Comparison of ENCODE assay signal across 11 mouse cellular contexts in the genomic region with DNA sequence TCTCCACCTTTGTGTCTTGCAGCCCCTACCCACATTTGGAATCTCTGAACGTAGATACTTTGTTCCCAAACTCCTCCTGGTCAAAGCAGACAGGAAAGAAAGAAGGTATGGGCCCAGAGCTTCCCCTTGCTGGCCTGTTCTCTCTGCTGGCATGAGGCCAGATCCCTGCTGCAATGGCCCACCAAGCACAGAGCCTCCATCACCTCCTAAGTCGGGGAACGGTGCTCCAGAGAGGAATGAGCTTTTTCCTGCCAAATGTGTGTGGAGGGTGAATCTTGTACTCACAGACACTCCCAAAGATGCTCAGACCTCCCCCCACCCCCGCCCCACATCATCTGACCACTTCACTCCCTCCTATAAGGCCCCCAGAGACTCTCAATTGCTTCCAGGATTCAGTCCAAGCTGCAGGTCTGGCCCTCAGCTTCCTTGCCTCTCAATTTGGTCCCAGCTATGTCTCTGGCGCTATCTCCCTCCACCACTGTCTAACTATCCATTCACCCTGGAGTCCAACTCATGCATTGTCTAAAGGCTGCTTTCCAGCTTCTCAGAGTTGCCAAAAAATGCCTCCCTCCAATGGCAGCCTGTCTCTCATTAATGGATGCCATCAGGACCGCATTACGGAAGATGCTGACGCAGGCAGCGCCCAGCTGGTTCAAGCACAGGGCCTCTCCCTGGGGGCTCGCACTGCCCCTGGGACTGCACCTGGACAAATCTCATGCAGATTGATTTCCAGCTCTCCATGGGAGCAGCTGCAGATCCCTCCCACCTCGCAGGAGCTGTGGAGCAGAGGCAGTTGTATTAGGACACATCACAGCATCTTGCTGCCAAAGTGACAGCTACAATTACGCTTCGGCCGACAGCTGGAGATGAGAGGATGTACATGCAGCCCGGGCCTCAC. TPM values are rescaled to one million over a fixed set of nuclear protein-coding genes. Genes with fewer than 3 reads are reported as not detected.
DNase-seq lines count a peak whose midpoint lies in the region; ATAC-seq and TF ChIP-seq lines count a peak whose summit lies in the region.
"Had no signal": no experiment of that assay in that cellular context is flagged by ENCODE, and none has a peak within 500 bp of the region (broad histone marks: within the 10 kb centered on the region; RNA-seq: fewer than 3 reads in every experiment).

No protein-coding gene starts in this region.

- no peak for TF ChIP-seq POLR2A in heart, adult 2 months (IDR thresholded peaks at IDR 0.05; ENCODE audit: insufficient read depth, low read depth, low read length)

- TF ChIP-seq CTCF in heart, adult 2 months (IDR thresholded peaks at IDR 0.05) = no peak

- H3K27me3 ChIP-seq in limb, embryonic 11.5 days (ENCODE audit: control insufficient read depth, insufficient read depth, low read length) = no peaks in the 10 kb centered on the region
- 0 out of 2 replicates have a peak, but pooled peaks cover 7% of the 10 kb centered on the region for H3K27me3 ChIP-seq in limb, embryonic 10.5 days (ENCODE audit: low read depth, poor library complexity, severe bottlenecking)
- H3K27me3 ChIP-seq in embryonic facial prominence, embryonic 14.5 days (replicated peaks; ENCODE audit: control insufficient read depth, insufficient read depth, low read length) = no peaks in the 10 kb centered on the region
- 0 out of 2 replicates have a peak, but pooled peaks cover 2% of the 10 kb centered on the region for H3K27me3 ChIP-seq in hindbrain, embryonic 15.5 days
- H3K27me3 ChIP-seq in heart, adult 2 months (ENCODE audit: control insufficient read depth, insufficient read depth, low read length) = no peaks in the 10 kb centered on the region
- H3K27me3 ChIP-seq in kidney, embryonic 14.5 days (ENCODE audit: control insufficient read depth, insufficient read depth, low read length) = no peaks in the 10 kb centered on the region
- H3K27me3 ChIP-seq: intestine, embryonic 15.5 days; neural tube, embryonic 12.5 days had no signal

- ATAC-seq in limb, embryonic 11.5 days (ENCODE audit: insufficient number of reproducible peaks, low FRiP score, low TSS enrichment, low read depth) = no peak
- ATAC-seq in embryonic facial prominence, embryonic 14.5 days (ENCODE audit: low read depth) = peak; percentile 85
- peak; percentile 43; the same call in 1 of the 2 replicates for ATAC-seq in hindbrain, embryonic 15.5 days (ENCODE audit: low FRiP score, low read depth)
- no peak for ATAC-seq in kidney, embryonic 14.5 days (ENCODE audit: low FRiP score, low TSS enrichment)
- ATAC-seq: intestine, embryonic 15.5 days had no signal

- H3K9me3 ChIP-seq in limb, embryonic 11.5 days (ENCODE audit: control insufficient read depth, low read length) = no peaks in the 10 kb centered on the region
- H3K9me3 ChIP-seq in limb, embryonic 10.5 days (replicated peaks) = no peaks in the 10 kb centered on the region
- H3K9me3 ChIP-seq in embryonic facial prominence, embryonic 14.5 days (ENCODE audit: control insufficient read depth, low read length) = no peaks in the 10 kb centered on the region
- H3K9me3 ChIP-seq in hindbrain, embryonic 15.5 days = no peaks in the 10 kb centered on the region
- H3K9me3 ChIP-seq in kidney, embryonic 14.5 days (ENCODE audit: control insufficient read depth, low read length) = no peaks in the 10 kb centered on the region
- H3K9me3 ChIP-seq: intestine, embryonic 15.5 days; neural tube, embryonic 12.5 days had no signal

- H3K27ac ChIP-seq in limb, embryonic 11.5 days (replicated peaks; ENCODE audit: low read depth, low read length) = no peak overlapping the region
- no peak overlapping the region for H3K27ac ChIP-seq in limb, embryonic 10.5 days
- H3K27ac ChIP-seq in embryonic facial prominence, embryonic 14.5 days (replicated peaks; ENCODE audit: low read depth, low read length) = peak overlapping the region; percentile 65
- peak overlapping the region; percentile 70 for H3K27ac ChIP-seq in hindbrain, embryonic 15.5 days (replicated peaks)
- no peak overlapping the region for H3K27ac ChIP-seq in heart, adult 2 months
- no peak overlapping the region for H3K27ac ChIP-seq in kidney, embryonic 14.5 days (ENCODE audit: low read depth, low read length)
- H3K27ac ChIP-seq: intestine, embryonic 15.5 days; liver, embryonic 14.5 days; neural tube, embryonic 12.5 days had no signal

- H3K36me3 ChIP-seq in limb, embryonic 11.5 days (ENCODE audit: control insufficient read depth, insufficient read depth, low read length) = no peaks in the 10 kb centered on the region
- H3K36me3 ChIP-seq in limb, embryonic 10.5 days = no peaks in the 10 kb centered on the region
- H3K36me3 ChIP-seq in embryonic facial prominence, embryonic 14.5 days (ENCODE audit: control insufficient read depth, insufficient read depth, low read length) = no peaks in the 10 kb centered on the region
- H3K36me3 ChIP-seq in hindbrain, embryonic 15.5 days = no peaks in the 10 kb centered on the region
- no peaks in the 10 kb centered on the region for H3K36me3 ChIP-seq in heart, adult 2 months (ENCODE audit: control insufficient read depth, insufficient read depth, low read length)
- H3K36me3 ChIP-seq in kidney, embryonic 14.5 days (ENCODE audit: control insufficient read depth, insufficient read depth, low read length) = no peaks in the 10 kb centered on the region
- H3K36me3 ChIP-seq: intestine, embryonic 15.5 days; neural tube, embryonic 12.5 days had no signal

- peak; percentile 29 for DNase-seq in limb, embryonic 11.5 days (ENCODE audit: low spot score)
- DNase-seq in limb, embryonic 10.5 days (ENCODE audit: low spot score) = no peak
- DNase-seq in embryonic facial prominence, embryonic 14.5 days (ENCODE audit: low spot score) = peak; percentile 78
- peak; percentile 6 for DNase-seq in right cerebral cortex, postnatal 4 days
- no peak for DNase-seq in heart, adult 2 months
- DNase-seq in layer of hippocampus, postnatal 25 days (ENCODE audit: extremely low spot score in 1 of 2, low spot score in 1 of 2) = no peak

- peaks cover 5% of the 10 kb centered on the region; the same call in 1 of the 2 replicates for H3K4me1 ChIP-seq in limb, embryonic 11.5 days (ENCODE audit: control insufficient read depth, insufficient read depth, low read length)
- H3K4me1 ChIP-seq in limb, embryonic 10.5 days = peaks cover 26% of the 10 kb centered on the region
- peaks cover 8% of the 10 kb centered on the region for H3K4me1 ChIP-seq in embryonic facial prominence, embryonic 14.5 days (ENCODE audit: control insufficient read depth, insufficient read depth, low read length)
- H3K4me1 ChIP-seq in hindbrain, embryonic 15.5 days (replicated peaks) = peaks cover 25% of the 10 kb centered on the region
- peaks cover 10% of the 10 kb centered on the region for H3K4me1 ChIP-seq in heart, adult 2 months (ENCODE audit: control insufficient read depth, insufficient read depth, low read length)
- no peaks in the 10 kb centered on the region for H3K4me1 ChIP-seq in kidney, embryonic 14.5 days (ENCODE audit: control insufficient read depth, insufficient read depth, low read length)

- H3K9ac ChIP-seq in limb, embryonic 11.5 days (ENCODE audit: low read length) = no peak overlapping the region
- H3K9ac ChIP-seq in embryonic facial prominence, embryonic 14.5 days (ENCODE audit: low read depth, low read length) = no peak overlapping the region
- H3K9ac ChIP-seq in hindbrain, embryonic 15.5 days = no peak overlapping the region
- no peak overlapping the region for H3K9ac ChIP-seq in heart, adult 2 months (ENCODE audit: low read depth, low read length)
- no peak overlapping the region for H3K9ac ChIP-seq in kidney, embryonic 14.5 days (ENCODE audit: low read depth, low read length)
- H3K9ac ChIP-seq: intestine, embryonic 15.5 days; liver, embryonic 14.5 days; neural tube, embryonic 12.5 days had no signal

- H3K79me2 ChIP-seq in heart, adult 2 months (replicated peaks; ENCODE audit: control insufficient read depth, insufficient read depth, low read length) = no peaks in the 10 kb centered on the region

- no peak for TF ChIP-seq EP300 in heart, adult 2 months (IDR thresholded peaks at IDR 0.05; ENCODE audit: insufficient read depth, low read depth, low read length)

- intact Hi-C loops in heart, adult 2 months (cut with DNase I) = no loop called here

- WGBS in limb, embryonic 11.5 days = 64% methylated on average over 15 of the region's 15 CpGs
- 71% methylated on average over 15 of the region's 15 CpGs for WGBS in limb, embryonic 10.5 days
- 36% methylated on average over 15 of the region's 15 CpGs for WGBS in embryonic facial prominence, embryonic 14.5 days
- WGBS in hindbrain, embryonic 15.5 days = 41% methylated on average over 15 of the region's 15 CpGs
- 69% methylated on average over 15 of the region's 15 CpGs for WGBS in heart, adult 2 months
- WGBS in kidney, embryonic 14.5 days = 68% methylated on average over 15 of the region's 15 CpGs

- no peak overlapping the region for H3K4me3 ChIP-seq in limb, embryonic 11.5 days (ENCODE audit: low read depth, low read length)
- no peak overlapping the region for H3K4me3 ChIP-seq in limb, embryonic 10.5 days
- H3K4me3 ChIP-seq in embryonic facial prominence, embryonic 14.5 days (ENCODE audit: low read depth, low read length) = no peak overlapping the region
- no peak overlapping the region for H3K4me3 ChIP-seq in hindbrain, embryonic 15.5 days
- no peak overlapping the region for H3K4me3 ChIP-seq in heart, adult 2 months
- H3K4me3 ChIP-seq in kidney, embryonic 14.5 days (ENCODE audit: low read length) = no peak overlapping the region
- H3K4me3 ChIP-seq: intestine, embryonic 15.5 days; neural tube, embryonic 12.5 days had no signal

- no peak overlapping the region for H3K4me2 ChIP-seq in limb, embryonic 11.5 days (ENCODE audit: low read depth, severe bottlenecking)
- peak overlapping the region; percentile 4 for H3K4me2 ChIP-seq in embryonic facial prominence, embryonic 14.5 days (ENCODE audit: low read depth, low read length)
- peak overlapping the region; percentile 38 for H3K4me2 ChIP-seq in hindbrain, embryonic 15.5 days
- no peak overlapping the region for H3K4me2 ChIP-seq in kidney, embryonic 14.5 days (replicated peaks; ENCODE audit: low read depth, low read length)
- H3K4me2 ChIP-seq: intestine, embryonic 15.5 days; neural tube, embryonic 12.5 days had no signal

RNA-seq across cellular contexts. Expression of gene Cdkn2aipnl, which starts 24.6 kb away (rescaled TPM):
- polyA plus RNA-seq in limb, embryonic 11.5 days (2014; fragmentation: Nextera tagmentation; extraction: Ambion mirVana) = 129 and 139 TPM in 2 replicates
- 132 and 141 TPM in 2 replicates for polyA plus RNA-seq in limb, embryonic 10.5 days (2016; fragmentation: Nextera tagmentation; extraction: Ambion mirVana)
- 80.1 and 90.8 TPM in 2 replicates for polyA plus RNA-seq in embryonic facial prominence, embryonic 14.5 days (2014; fragmentation: Nextera tagmentation; extraction: Ambion mirVana)
- polyA plus RNA-seq in hindbrain, embryonic 15.5 days (2015; fragmentation: Nextera tagmentation; extraction: Ambion mirVana) = 110 and 122 TPM in 2 replicates
- 10 to 100 TPM; 10.2 to 10.8 TPM for total RNA-seq in heart, adult 2 months (2021)
- 8.4 and 14.1 TPM in 2 replicates for polyA plus RNA-seq in heart, adult 2 months (2012; rRNA removed)
- 87.9 and 104 TPM in 2 replicates for polyA plus RNA-seq in kidney, embryonic 14.5 days (2014; fragmentation: Nextera tagmentation; extraction: Ambion mirVana)
- total RNA-seq in layer of hippocampus, postnatal 25 days (2021) = 10 to 100 TPM; 32.7 to 35.0 TPM

RNA-seq across cellular contexts. Expression of gene Ube2b, which starts 57.7 kb away (rescaled TPM):
- polyA plus RNA-seq in limb, embryonic 11.5 days (2014; fragmentation: Nextera tagmentation; extraction: Ambion mirVana) = 170 and 191 TPM in 2 replicates
- polyA plus RNA-seq in limb, embryonic 10.5 days (2016; fragmentation: Nextera tagmentation; extraction: Ambion mirVana) = 213 and 227 TPM in 2 replicates
- polyA plus RNA-seq in embryonic facial prominence, embryonic 14.5 days (2014; fragmentation: Nextera tagmentation; extraction: Ambion mirVana) = 160 and 165 TPM in 2 replicates
- polyA plus RNA-seq in hindbrain, embryonic 15.5 days (2015; fragmentation: Nextera tagmentation; extraction: Ambion mirVana) = 215 and 236 TPM in 2 replicates
- total RNA-seq in heart, adult 2 months (2021) = 100 to 1,000 TPM; 265 to 344 TPM
- polyA plus RNA-seq in heart, adult 2 months (2012; rRNA removed) = 197 and 295 TPM in 2 replicates
- 149 and 215 TPM in 2 replicates for polyA plus RNA-seq in kidney, embryonic 14.5 days (2014; fragmentation: Nextera tagmentation; extraction: Ambion mirVana)
- total RNA-seq in layer of hippocampus, postnatal 25 days (2021) = 100 to 1,000 TPM; 187 to 191 TPM

Comparison
In these comparisons a context has a peak if more than half of its experiments do, and no peak if none do; other contexts are left out.
1. DNase-seq: peak in limb, embryonic 11.5 days (single experiment), embryonic facial prominence, embryonic 14.5 days (single experiment) and right cerebral cortex, postnatal 4 days (single experiment); none in limb, embryonic 10.5 days (single experiment), heart, adult 2 months (0 of 2) and layer of hippocampus, postnatal 25 days (0 of 2).
2. ATAC-seq: peak in embryonic facial prominence, embryonic 14.5 days (single experiment) and hindbrain, embryonic 15.5 days (single experiment); none in limb, embryonic 11.5 days (single experiment) and kidney, embryonic 14.5 days (single experiment).
3. H3K27ac ChIP-seq: peak in embryonic facial prominence, embryonic 14.5 days (single experiment) and hindbrain, embryonic 15.5 days (single experiment); none in limb, embryonic 11.5 days (single experiment), limb, embryonic 10.5 days (single experiment), heart, adult 2 months (single experiment) and kidney, embryonic 14.5 days (single experiment).
4. H3K4me2 ChIP-seq: peak in embryonic facial prominence, embryonic 14.5 days (single experiment) and hindbrain, embryonic 15.5 days (single experiment); none in limb, embryonic 11.5 days (single experiment) and kidney, embryonic 14.5 days (single experiment).